Mouse (Mus musculus) midbrain, embryonic 11.5 days (tissue): ENCODE measurements around the gene Prx. TPM values are rescaled to one million over a fixed set of nuclear protein-coding genes. Genes with fewer than 3 reads are reported as not detected.
A peak's percentile ranks its signal among the peaks of the same experiment; 100 is the strongest.
"Not testable (repeated sequence)": the region's sequence is repeated elsewhere in the genome, so short reads cannot be mapped to it uniquely, and the experiment has no call there.

ENCODE experiments used
- ATAC-seq: fragments of 200-750 bp; cut with Nextera tagmentation; 2 replicates; pipeline ENCODE4 v1.8.0; 2017; ENCODE audit warnings: moderate TSS enrichment, moderate library complexity; ENCODE audit not compliant: low FRiP score
- DNase-seq: peaks from one replicate; pipeline ENCODE4 v3.0.0; 2015; ENCODE audit warnings: low spot score; ENCODE audit errors: missing footprints
- H3K27ac ChIP-seq: fragments of 300-500 bp; sonication (generic); 2 replicates; pipeline ENCODE4 v1.5.1; 2014; ENCODE audit warnings: low read depth, low read length
- H3K27me3 ChIP-seq: fragments of 300-500 bp; sonication (generic); 2 replicates; pipeline ENCODE4 v1.6.1; 2014; ENCODE audit warnings: mild to moderate bottlenecking, low read length, moderate library complexity, mixed read lengths; ENCODE audit not compliant: control insufficient read depth, insufficient read depth
- H3K36me3 ChIP-seq: fragments of 300-500 bp; sonication (generic); 2 replicates; pipeline ENCODE4 v1.6.1; 2014; ENCODE audit warnings: mild to moderate bottlenecking, low read length, moderate library complexity, mixed read lengths; ENCODE audit not compliant: control insufficient read depth, insufficient read depth
- H3K4me1 ChIP-seq: fragments of 300-500 bp; sonication (generic); 2 replicates; pipeline ENCODE4 v1.6.1; 2014; ENCODE audit warnings: low read length; ENCODE audit not compliant: control insufficient read depth, insufficient read depth
- H3K4me2 ChIP-seq: fragments of 300-500 bp; sonication (generic); 2 replicates; pipeline ENCODE4 v1.6.1; 2014; ENCODE audit warnings: mild to moderate bottlenecking, moderate library complexity
- H3K4me3 ChIP-seq: fragments of 300-500 bp; sonication (generic); 2 replicates; pipeline ENCODE4 v1.5.1; 2014; ENCODE audit warnings: low read depth, low read length
- H3K9ac ChIP-seq: fragments of 300-500 bp; sonication (generic); 2 replicates; pipeline ENCODE4 v1.6.1; 2014; ENCODE audit warnings: low read length
- H3K9me3 ChIP-seq: fragments of 300-500 bp; sonication (generic); 2 replicates; pipeline ENCODE4 v1.6.1; 2016; ENCODE audit warnings: low read length; ENCODE audit not compliant: control insufficient read depth
- WGBS: fragments of 180-500 bp; shearing (Covaris S2); extraction: QIAGEN DNeasy Blood & Tissue Kit; methylation state at CpG from one replicate; pipeline ENCODE4 v1.1.7; 2014; 5-methylcytosine and 5-hydroxymethylcytosine counted together
- polyA plus RNA-seq: library from polyadenylated mRNA; unstranded; fragments of >200 nt; fragmentation: Nextera tagmentation; extraction: Ambion mirVana; gene quantifications from 2 replicates; pipeline ENCODE4 v1.2.1, GENCODE M21; 2014

The Prx gene
- polyA plus RNA-seq, 1 experiment from 2014 or later: 0.85 TPM

- 90% methylated on average over 25 of the region's 25 CpGs for WGBS
- ATAC-seq (no peak), DNase-seq (no peak)
- H3K4me2 ChIP-seq: no peak overlapping the region
- H3K27ac ChIP-seq: no peak overlapping the region
- H3K9ac ChIP-seq: no peak overlapping the region
- H3K4me3 ChIP-seq: no peak overlapping the region
- no peaks in the 10 kb centered on the region for H3K36me3 ChIP-seq
- no peaks in the 10 kb centered on the region for H3K9me3 ChIP-seq
- H3K4me1 ChIP-seq: peaks cover 10% of the 10 kb centered on the region
- H3K27me3 ChIP-seq: no peaks in the 10 kb centered on the region; the same call in 1 of the 2 replicates
Measured at GRCm38 (mm10) chr7:27489270-27489869, 9.8 kb upstream of the Prx start.

GRCm38 (mm10) chr7:27490227-27490542 is 8.9 kb upstream of the Prx start:
- DNase-seq: peak; percentile 84
- no peak for ATAC-seq
- peak overlapping the region; percentile 37 for H3K4me3 ChIP-seq
- no peaks in the 10 kb centered on the region for H3K9me3 ChIP-seq
- no peaks in the 10 kb centered on the region; the same call in 1 of the 2 replicates for H3K27me3 ChIP-seq
- peak overlapping the region; percentile 11; the same call in 1 of the 2 replicates for H3K27ac ChIP-seq
- 45% methylated on average over 4 of the region's 4 CpGs for WGBS
- H3K4me2 ChIP-seq: peak overlapping the region; percentile 62
- peak overlapping the region; percentile 68 for H3K9ac ChIP-seq
- no peaks in the 10 kb centered on the region for H3K36me3 ChIP-seq
- peaks cover 10% of the 10 kb centered on the region for H3K4me1 ChIP-seq

DNA sequence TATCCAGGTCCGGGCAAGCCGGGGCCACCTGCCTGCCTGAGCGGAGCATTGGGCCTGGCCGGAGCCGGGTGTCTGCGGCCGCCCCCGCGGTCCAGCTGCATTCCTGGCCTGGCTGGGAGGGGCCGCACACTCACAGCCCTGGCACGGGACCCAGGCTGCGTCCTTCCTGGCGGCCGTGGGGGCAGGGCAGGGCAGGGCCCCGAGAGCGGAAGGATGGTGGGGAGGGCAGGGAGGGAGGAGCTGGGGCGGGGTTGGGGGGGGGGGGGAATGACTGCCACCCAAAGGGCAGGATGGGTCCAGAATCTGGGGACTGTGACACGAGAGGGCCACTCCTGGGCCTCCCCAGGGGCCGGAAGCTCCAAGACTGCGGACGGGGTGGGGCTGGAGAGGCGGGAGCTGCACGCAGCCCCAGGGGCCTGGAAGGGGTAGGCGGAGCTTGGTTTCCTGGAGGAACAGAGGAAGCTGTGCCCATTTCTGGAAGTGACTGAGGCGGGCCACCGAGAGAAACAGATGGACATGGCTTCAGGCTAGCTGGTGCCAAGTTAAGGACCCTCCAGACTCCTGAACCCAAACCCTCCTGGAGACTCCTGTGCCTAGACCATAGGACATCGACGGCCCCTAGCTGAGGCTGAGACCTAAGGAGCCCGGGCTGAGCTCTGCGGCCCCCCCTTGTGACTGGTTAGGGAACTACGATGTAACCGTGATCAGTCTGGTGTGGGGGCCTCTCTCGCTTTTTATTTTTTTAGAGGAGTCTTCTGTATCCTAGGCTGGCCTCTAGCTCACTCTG is 8.4 kb upstream of the Prx start:
- H3K36me3 ChIP-seq: no peaks in the 10 kb centered on the region
- DNase-seq (peak; percentile 97), ATAC-seq (peak; percentile 54)
- H3K9me3 ChIP-seq: no peaks in the 10 kb centered on the region
- H3K4me3 ChIP-seq: peak overlapping the region; percentile 37
- H3K27me3 ChIP-seq: no peaks in the 10 kb centered on the region
- H3K4me2 ChIP-seq: peak overlapping the region; percentile 62
- under 1% methylated on average over 32 of the region's 33 CpGs for WGBS
- H3K4me1 ChIP-seq: peaks cover 10% of the 10 kb centered on the region
- H3K27ac ChIP-seq: peak overlapping the region; percentile 11; the same call in 1 of the 2 replicates
- H3K9ac ChIP-seq: peak overlapping the region; percentile 68

DNA sequence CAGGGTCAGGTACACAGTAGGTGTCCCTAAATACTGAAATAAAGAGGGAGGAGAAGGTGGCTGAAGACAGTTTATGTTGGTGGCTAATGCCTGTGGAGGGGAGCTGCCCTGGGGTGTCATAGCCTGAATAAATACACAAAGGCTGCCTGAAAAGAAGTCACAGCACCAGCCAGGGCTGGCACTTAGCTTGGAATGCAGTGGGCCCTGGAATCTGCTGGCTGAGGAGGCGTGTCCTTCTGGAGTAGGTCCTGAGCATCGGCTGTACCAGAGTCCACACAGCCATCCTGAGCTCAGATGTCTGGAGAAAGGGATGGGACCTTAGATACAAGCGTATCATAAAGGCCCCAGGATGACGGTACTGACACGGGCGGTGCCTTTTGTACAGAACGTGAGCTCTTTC is 7.3 kb upstream of the Prx start:
- no peaks in the 10 kb centered on the region for H3K36me3 ChIP-seq
- no peaks in the 10 kb centered on the region for H3K9me3 ChIP-seq
- H3K4me3 ChIP-seq: no peak overlapping the region
- DNase-seq (no peak), ATAC-seq (no peak)
- no peaks in the 10 kb centered on the region for H3K27me3 ChIP-seq
- no peak overlapping the region for H3K4me2 ChIP-seq
- WGBS: 78% methylated on average over 7 of the region's 7 CpGs
- H3K9ac ChIP-seq: no peak overlapping the region
- no peak overlapping the region for H3K27ac ChIP-seq
- H3K4me1 ChIP-seq: peaks cover 10% of the 10 kb centered on the region

- no peaks in the 10 kb centered on the region for H3K9me3 ChIP-seq
- 79% methylated on average over 3 of the region's 3 CpGs for WGBS
- ATAC-seq (no peak), DNase-seq (no peak)
- H3K9ac ChIP-seq: no peak overlapping the region
- H3K4me1 ChIP-seq: peaks cover 7% of the 10 kb centered on the region
- H3K27ac ChIP-seq: no peak overlapping the region
- H3K4me3 ChIP-seq: no peak overlapping the region
- no peak overlapping the region for H3K4me2 ChIP-seq
- no peaks in the 10 kb centered on the region for H3K36me3 ChIP-seq
- no peaks in the 10 kb centered on the region for H3K27me3 ChIP-seq
Measured at GRCm38 (mm10) chr7:27493022-27493421, 6.1 kb upstream of the Prx start.

DNA sequence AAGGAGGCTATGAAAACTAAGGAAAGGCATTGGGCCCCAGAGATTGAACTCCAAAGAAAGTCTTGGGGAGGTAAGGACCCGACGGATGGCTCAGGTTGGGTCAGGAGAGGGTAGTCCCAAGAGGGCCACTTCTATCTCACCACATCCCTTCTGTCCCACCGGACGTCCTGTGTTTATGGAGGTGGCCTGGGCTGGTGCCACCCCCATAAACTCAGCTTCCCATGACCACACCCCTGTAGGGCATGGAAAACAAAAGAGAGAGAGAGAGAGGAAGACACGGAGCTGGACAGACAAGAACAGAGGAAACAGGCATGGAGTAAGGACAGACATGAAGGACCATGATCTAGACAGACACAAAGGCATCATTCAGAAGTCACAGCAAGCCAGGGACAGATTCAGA is 5.7 kb upstream of the Prx start:
- H3K36me3 ChIP-seq: no peaks in the 10 kb centered on the region
- H3K9ac ChIP-seq: no peak overlapping the region
- H3K4me1 ChIP-seq: peaks cover 5% of the 10 kb centered on the region; the same call in 1 of the 2 replicates
- 83% methylated on average over 5 of the region's 5 CpGs for WGBS
- no peak overlapping the region for H3K4me2 ChIP-seq
- no peak for ATAC-seq
- no peak overlapping the region for H3K27ac ChIP-seq
- H3K27me3 ChIP-seq: no peaks in the 10 kb centered on the region
- H3K4me3 ChIP-seq: no peak overlapping the region
- no peaks in the 10 kb centered on the region for H3K9me3 ChIP-seq
- no peak for DNase-seq

DNA sequence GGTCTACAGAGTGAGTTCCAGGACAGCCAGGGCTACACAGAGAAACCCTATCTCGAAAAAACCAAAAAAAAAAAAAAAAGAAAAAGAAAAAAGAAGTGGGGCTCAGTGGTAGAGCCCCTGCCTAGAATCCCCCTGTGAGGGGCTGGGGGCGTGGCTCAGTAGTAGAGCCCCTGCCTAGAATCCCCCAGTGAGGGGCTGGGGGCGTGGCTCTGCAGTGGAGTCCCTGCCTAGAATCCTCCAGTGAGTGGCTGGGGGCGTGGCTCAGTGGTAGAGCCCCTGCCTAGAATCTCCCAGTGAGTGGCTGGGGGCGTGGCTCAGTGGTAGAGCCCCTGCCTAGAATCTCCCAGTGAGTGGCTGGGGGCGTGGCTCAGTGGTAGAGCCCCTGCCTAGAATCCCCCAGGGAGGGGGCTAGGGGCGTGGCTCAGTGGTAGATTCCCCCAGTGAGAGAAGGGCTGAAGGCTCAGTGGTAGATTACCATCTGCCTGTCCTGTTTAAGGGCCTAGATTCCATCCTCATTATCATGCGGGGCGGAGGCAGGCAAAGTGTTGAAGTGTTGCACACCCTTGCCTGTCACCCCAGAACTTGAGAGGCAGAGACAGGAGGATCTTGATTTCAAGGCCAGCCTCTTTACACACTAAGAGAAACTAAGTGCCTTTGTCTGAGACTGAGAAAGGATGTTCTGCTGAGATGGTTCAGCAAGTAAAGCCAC is 4.3 kb upstream of the Prx start:
- H3K9me3 ChIP-seq, ATAC-seq, H3K4me3 ChIP-seq, H3K4me2 ChIP-seq, DNase-seq, H3K36me3 ChIP-seq, H3K9ac ChIP-seq, H3K27ac ChIP-seq, H3K4me1 ChIP-seq, H3K27me3 ChIP-seq: not testable (repeated sequence)
- 89% methylated on average over 9 of the region's 9 CpGs for WGBS

- H3K4me1 ChIP-seq: 0 out of 2 replicates have a peak, but pooled peaks cover under 1% of the 10 kb centered on the region
- H3K4me2 ChIP-seq: no peak overlapping the region
- H3K9me3 ChIP-seq: no peaks in the 10 kb centered on the region
- no peak for ATAC-seq
- no peak overlapping the region for H3K27ac ChIP-seq
- H3K27me3 ChIP-seq: no peaks in the 10 kb centered on the region
- H3K4me3 ChIP-seq: no peak overlapping the region
- WGBS: 78% methylated on average over 4 of the region's 4 CpGs
- no peaks in the 10 kb centered on the region for H3K36me3 ChIP-seq
- DNase-seq: no peak
- no peak overlapping the region for H3K9ac ChIP-seq
Measured at GRCm38 (mm10) chr7:27501620-27502019, 2.5 kb downstream of the Prx start.
